ENCODE assay signal across 8 mouse cellular contexts in the genomic region with DNA sequence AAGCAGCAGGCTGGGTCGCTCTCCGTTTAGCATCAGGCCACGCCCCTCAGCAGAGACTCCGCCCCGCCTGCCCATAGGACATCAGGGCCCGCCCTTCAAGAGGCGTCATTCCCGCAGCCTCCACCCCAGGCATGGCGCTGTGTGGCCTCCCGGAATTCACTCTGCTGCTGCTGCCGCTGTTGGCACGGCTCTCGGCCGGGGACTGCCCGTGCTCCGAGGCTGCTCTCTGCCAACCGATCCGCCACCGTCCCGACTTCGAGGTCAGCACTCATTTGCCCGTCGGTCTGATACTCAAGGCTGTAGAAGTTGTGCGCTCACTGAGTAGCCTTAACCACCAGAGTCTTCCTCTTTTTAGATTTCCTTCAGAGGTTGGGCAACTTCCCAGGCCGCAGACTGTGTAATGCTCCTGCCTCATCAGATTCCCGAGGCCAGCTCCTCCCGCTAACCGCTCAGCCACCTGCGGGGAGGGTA. TPM values are rescaled to one million over a fixed set of nuclear protein-coding genes. Genes with fewer than 3 reads are reported as not detected.
A peak's percentile ranks its signal among the peaks of the same experiment; 100 is the strongest.
DNase-seq lines count a peak whose midpoint lies in the region; ATAC-seq and TF ChIP-seq lines count a peak whose summit lies in the region.

No protein-coding gene starts in this region.

- no peak for TF ChIP-seq EP300 in liver, postnatal 0 days (IDR thresholded peaks at IDR 0.05; ENCODE audit: low read depth)

- peak overlapping the region; percentile 49 for H3K27ac ChIP-seq in forebrain, embryonic 13.5 days
- peak overlapping the region; percentile 93 for H3K27ac ChIP-seq in liver, postnatal 0 days (ENCODE audit: low read depth)
- peak overlapping the region; percentile 49 for H3K27ac ChIP-seq in neural tube, embryonic 14.5 days (ENCODE audit: low read depth, low read length)

- peak; percentile 88 for DNase-seq in c-Kit-positive CD71-positive TER-119-positive erythroid progenitor cells, embryonic 14.5 days (ENCODE audit: low spot score)
- peak; percentile 93 to 94 for DNase-seq in heart, postnatal 10 days
- peak; percentile 72 for DNase-seq in large intestine, adult 2 months (ENCODE audit: low read depth, low spot score)
- DNase-seq in liver, postnatal 0 days, result peak; percentile 95
- peak; percentile 98 for DNase-seq in testis, postnatal 10 days (ENCODE audit: low spot score)

- ATAC-seq in forebrain, embryonic 13.5 days, result peak; percentile 99
- peak; percentile 99 for ATAC-seq in liver, postnatal 0 days
- ATAC-seq in neural tube, embryonic 14.5 days (ENCODE audit: low read depth), result peak; percentile 98

- no peaks in the 10 kb centered on the region for H3K27me3 ChIP-seq in E14TG2a.4 (ENCODE audit: insufficient read depth, low read length)
- H3K27me3 ChIP-seq in forebrain, embryonic 13.5 days, result no peaks in the 10 kb centered on the region
- H3K27me3 ChIP-seq in liver, postnatal 0 days (ENCODE audit: insufficient read depth, low read length), result no peaks in the 10 kb centered on the region
- no peaks in the 10 kb centered on the region for H3K27me3 ChIP-seq in neural tube, embryonic 14.5 days (ENCODE audit: control insufficient read depth, insufficient read depth, low read length)

- peak overlapping the region; percentile 84 for H3K4me3 ChIP-seq in E14TG2a.4 (replicated peaks; ENCODE audit: low read length)
- H3K4me3 ChIP-seq in forebrain, embryonic 13.5 days, result peak overlapping the region; percentile 54
- peak overlapping the region; percentile 59 for H3K4me3 ChIP-seq in liver, postnatal 0 days (ENCODE audit: low read depth, low read length)
- peak overlapping the region; percentile 43 for H3K4me3 ChIP-seq in neural tube, embryonic 14.5 days (ENCODE audit: low read depth, low read length)

- peaks cover 13% of the 10 kb centered on the region for H3K36me3 ChIP-seq in E14TG2a.4 (ENCODE audit: insufficient read depth, low read length)
- peaks cover 8% of the 10 kb centered on the region for H3K36me3 ChIP-seq in forebrain, embryonic 13.5 days (ENCODE audit: poor library complexity, severe bottlenecking)
- 0 out of 2 replicates have a peak, but pooled peaks cover under 1% of the 10 kb centered on the region for H3K36me3 ChIP-seq in liver, postnatal 0 days (replicated peaks; ENCODE audit: insufficient read depth, low read length)
- 0 out of 2 replicates have a peak, but pooled peaks cover 3% of the 10 kb centered on the region for H3K36me3 ChIP-seq in neural tube, embryonic 14.5 days (ENCODE audit: control insufficient read depth, insufficient read depth, low read length)

- peak overlapping the region; percentile 73 for H3K9ac ChIP-seq in forebrain, embryonic 13.5 days
- H3K9ac ChIP-seq in liver, postnatal 0 days (replicated peaks), result peak overlapping the region; percentile 83
- H3K9ac ChIP-seq in neural tube, embryonic 14.5 days (replicated peaks; ENCODE audit: low read depth, low read length), result peak overlapping the region; percentile 55

- WGBS in forebrain, embryonic 13.5 days, result under 1% methylated on average over 29 of the region's 29 CpGs
- WGBS in large intestine, adult 2 months, result under 1% methylated on average over 29 of the region's 29 CpGs
- under 1% methylated on average over 29 of the region's 29 CpGs for WGBS in liver, postnatal 0 days (ENCODE audit: insufficient replicate concordance)
- under 1% methylated on average over 29 of the region's 29 CpGs for WGBS in neural tube, embryonic 14.5 days

- H3K4me2 ChIP-seq in forebrain, embryonic 13.5 days, result peak overlapping the region; percentile 72
- peak overlapping the region; percentile 84 for H3K4me2 ChIP-seq in liver, postnatal 0 days (ENCODE audit: low read depth, low read length)
- H3K4me2 ChIP-seq in neural tube, embryonic 14.5 days (ENCODE audit: low read depth, low read length), result peak overlapping the region; percentile 61

- H3K4me1 ChIP-seq in E14TG2a.4 (replicated peaks; ENCODE audit: low read depth, low read length), result peaks cover 21% of the 10 kb centered on the region
- peaks cover 10% of the 10 kb centered on the region for H3K4me1 ChIP-seq in forebrain, embryonic 13.5 days
- H3K4me1 ChIP-seq in liver, postnatal 0 days (ENCODE audit: insufficient read depth), result peaks cover 9% of the 10 kb centered on the region
- H3K4me1 ChIP-seq in neural tube, embryonic 14.5 days (ENCODE audit: control insufficient read depth, insufficient read depth, low read length), result no peaks in the 10 kb centered on the region

- no peak for TF ChIP-seq CTCF in E14TG2a.4 (conservative IDR thresholded peaks at IDR 0.05; ENCODE audit: low read length)
- peak; percentile 67 for TF ChIP-seq CTCF in liver, postnatal 0 days (IDR thresholded peaks at IDR 0.05; ENCODE audit: low read depth)

- no peaks in the 10 kb centered on the region for H3K9me3 ChIP-seq in E14TG2a.4 (ENCODE audit: low read length)
- H3K9me3 ChIP-seq in forebrain, embryonic 13.5 days (replicated peaks), result no peaks in the 10 kb centered on the region
- no peaks in the 10 kb centered on the region for H3K9me3 ChIP-seq in liver, postnatal 0 days (ENCODE audit: low read length)
- H3K9me3 ChIP-seq in neural tube, embryonic 14.5 days (ENCODE audit: control insufficient read depth, low read length), result no peaks in the 10 kb centered on the region

- intact Hi-C loops in heart, postnatal 10 days (cut with DNase I), result loop anchor here (5.0 kb wide), 1 partner anchor 48 kb away; a partner anchor contains a TSS

RNA-seq across cellular contexts. Expression of a gene that starts 0.8 kb away (rescaled TPM):
- 3.1 and 3.5 TPM in 2 replicates for polyA plus RNA-seq in forebrain, embryonic 13.5 days (2015; fragmentation: Nextera tagmentation; extraction: Ambion mirVana)
- total RNA-seq in heart, postnatal 10 days (2021), result 1 to 10 TPM; 6.2 to 6.3 TPM
- 1.9 and 2.2 TPM in 2 replicates for polyA plus RNA-seq in large intestine, adult 2 months (2012; rRNA removed)
- polyA plus RNA-seq in liver, postnatal 0 days (2015; fragmentation: Nextera tagmentation; extraction: Ambion mirVana), result 8.3 and 9.9 TPM in 2 replicates
- polyA plus RNA-seq in neural tube, embryonic 14.5 days (2014; fragmentation: Nextera tagmentation; extraction: Ambion mirVana), result 5.3 and 6.6 TPM in 2 replicates

RNA-seq across cellular contexts. Expression of a gene that starts 46.0 kb away (rescaled TPM):
- 22.8 and 23.3 TPM in 2 replicates for polyA plus RNA-seq in forebrain, embryonic 13.5 days (2015; fragmentation: Nextera tagmentation; extraction: Ambion mirVana)
- 10 to 100 TPM; 11.7 to 15.3 TPM for total RNA-seq in heart, postnatal 10 days (2021)
- polyA plus RNA-seq in large intestine, adult 2 months (2012; rRNA removed), result 9.8 and 12.4 TPM in 2 replicates
- polyA plus RNA-seq in liver, postnatal 0 days (2015; fragmentation: Nextera tagmentation; extraction: Ambion mirVana), result 19.3 and 22.4 TPM in 2 replicates
- polyA plus RNA-seq in neural tube, embryonic 14.5 days (2014; fragmentation: Nextera tagmentation; extraction: Ambion mirVana), result 14.8 and 18.1 TPM in 2 replicates

RNA-seq across cellular contexts. Expression of a gene that starts 49.1 kb away (rescaled TPM):
- 4.2 and 4.5 TPM in 2 replicates for polyA plus RNA-seq in forebrain, embryonic 13.5 days (2015; fragmentation: Nextera tagmentation; extraction: Ambion mirVana)
- 1 to 10 TPM; 2.3 to 3.6 TPM for total RNA-seq in heart, postnatal 10 days (2021)
- polyA plus RNA-seq in large intestine, adult 2 months (2012; rRNA removed), result 0.35 and 0.44 TPM in 2 replicates
- 0.62 and 1.5 TPM in 2 replicates for polyA plus RNA-seq in liver, postnatal 0 days (2015; fragmentation: Nextera tagmentation; extraction: Ambion mirVana)
- 5.5 and 6.2 TPM in 2 replicates for polyA plus RNA-seq in neural tube, embryonic 14.5 days (2014; fragmentation: Nextera tagmentation; extraction: Ambion mirVana)

RNA-seq across cellular contexts. Expression of a gene that starts 49.2 kb away (rescaled TPM):
- polyA plus RNA-seq in forebrain, embryonic 13.5 days (2015; fragmentation: Nextera tagmentation; extraction: Ambion mirVana), result 754 and 826 TPM in 2 replicates
- 100 to 1,000 TPM; 249 to 286 TPM for total RNA-seq in heart, postnatal 10 days (2021)
- polyA plus RNA-seq in large intestine, adult 2 months (2012; rRNA removed), result 505 and 578 TPM in 2 replicates
- polyA plus RNA-seq in liver, postnatal 0 days (2015; fragmentation: Nextera tagmentation; extraction: Ambion mirVana), result 764 and 778 TPM in 2 replicates
- 276 and 331 TPM in 2 replicates for polyA plus RNA-seq in neural tube, embryonic 14.5 days (2014; fragmentation: Nextera tagmentation; extraction: Ambion mirVana)

Comparison
In these comparisons a context has a peak if more than half of its experiments do, and no peak if none do; other contexts are left out.
1. Peak in every context shown above with its lines: DNase-seq, ATAC-seq, H3K4me3 ChIP-seq and H3K27ac ChIP-seq.